Mouse (Mus musculus) C2C12 (cell line): Measurements from ENCODE around the gene Dhx57. TPM values are rescaled to one million over a fixed set of nuclear protein-coding genes. Genes with fewer than 3 reads are reported as not detected.
"Not testable (repeated sequence)": the region's sequence is repeated elsewhere in the genome, so short reads cannot be mapped to it uniquely, and the experiment has no call there.

Experiments used
- H3K27me3 ChIP-seq: one replicate; pipeline ENCODE4 v1.6.1; 2011; ENCODE audit not compliant: control insufficient read depth, insufficient read depth, insufficient read length
- H3K36me3 ChIP-seq: one replicate; pipeline ENCODE4 v1.6.1; 2011; ENCODE audit not compliant: control insufficient read depth, insufficient read depth
- H3K4me3 ChIP-seq: one replicate; pipeline ENCODE4 v1.5.1; 2011; ENCODE audit warnings: mild to moderate bottlenecking, control low read depth; ENCODE audit not compliant: poor library complexity, insufficient read depth, severe bottlenecking
- H3K79me2 ChIP-seq: one replicate; pipeline ENCODE4 v1.6.1; 2011; ENCODE audit not compliant: control insufficient read depth, insufficient read depth
- H3K79me3 ChIP-seq: one replicate; pipeline ENCODE4 v1.6.1; 2011; ENCODE audit warnings: low read depth, control low read depth
- H3ac ChIP-seq: one replicate; pipeline ENCODE3; 2011; ENCODE audit warnings: low read depth; ENCODE audit not compliant: control insufficient read depth, insufficient read length
- CEBPB ChIP-seq: IDR thresholded peaks from one replicate; pipeline ENCODE4 v1.6.1; 2011; ENCODE audit warnings: low read depth, mild to moderate bottlenecking, control low read depth, moderate library complexity
- CTCF ChIP-seq: IDR thresholded peaks from one replicate; pipeline ENCODE4 v1.5.1; 2011; ENCODE audit not compliant: control insufficient read depth, insufficient read depth, insufficient read length
- FOSL1 ChIP-seq: IDR thresholded peaks from one replicate; pipeline ENCODE4 v1.8.0; 2011; ENCODE audit warnings: mild to moderate bottlenecking, low read length; ENCODE audit not compliant: poor library complexity, insufficient read depth, severe bottlenecking
- MAX ChIP-seq: IDR thresholded peaks from one replicate; pipeline ENCODE4 v1.6.1; 2011; ENCODE audit warnings: mild to moderate bottlenecking, control low read depth
- MYOD1 ChIP-seq: IDR thresholded peaks from one replicate; pipeline ENCODE4 v1.6.1; 2011; ENCODE audit warnings: low read depth; ENCODE audit not compliant: control insufficient read depth, insufficient read length
- MYOG ChIP-seq: IDR thresholded peaks from one replicate; pipeline ENCODE4 v1.6.1; 2011; ENCODE audit not compliant: control insufficient read depth, insufficient read length; ENCODE audit errors: extremely low read depth
- USF1 ChIP-seq: IDR thresholded peaks from one replicate; pipeline ENCODE4 v1.6.1; 2011; ENCODE audit warnings: low read depth, mild to moderate bottlenecking, control low read depth, moderate library complexity
- polyA plus RNA-seq: library from polyadenylated mRNA; unstranded; fragments of >200 nt; fragmentation: generic; extraction: Trizol; gene quantifications from one replicate; pipeline ENCODE4 v1.2.1, GENCODE M21; 2012; ENCODE audit warnings: missing spikeins

Dhx57 gene
- polyA plus RNA-seq, 1 experiment, result 6.1 TPM

DNA sequence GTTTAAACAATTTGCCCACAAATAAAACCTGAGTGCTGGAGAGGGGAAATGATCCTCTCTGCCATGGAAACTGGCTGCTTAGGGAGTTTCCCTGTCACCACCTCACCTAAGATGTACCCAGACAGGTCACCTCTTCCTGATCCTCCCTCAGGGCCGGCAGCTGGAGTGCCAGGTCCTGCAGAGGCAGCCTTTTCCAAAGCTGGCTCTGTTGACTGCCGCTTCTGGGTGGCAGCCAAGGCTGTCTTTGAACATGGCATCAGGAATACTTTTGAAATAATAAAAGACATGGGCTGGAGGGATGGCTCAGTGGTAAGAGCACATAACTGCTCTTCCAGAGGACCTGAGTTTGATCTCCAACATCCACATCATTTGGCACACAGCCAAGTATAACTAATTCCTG is 60.9 kb downstream of the Dhx57 start:
- H3ac ChIP-seq, result no peak overlapping the region

DNA sequence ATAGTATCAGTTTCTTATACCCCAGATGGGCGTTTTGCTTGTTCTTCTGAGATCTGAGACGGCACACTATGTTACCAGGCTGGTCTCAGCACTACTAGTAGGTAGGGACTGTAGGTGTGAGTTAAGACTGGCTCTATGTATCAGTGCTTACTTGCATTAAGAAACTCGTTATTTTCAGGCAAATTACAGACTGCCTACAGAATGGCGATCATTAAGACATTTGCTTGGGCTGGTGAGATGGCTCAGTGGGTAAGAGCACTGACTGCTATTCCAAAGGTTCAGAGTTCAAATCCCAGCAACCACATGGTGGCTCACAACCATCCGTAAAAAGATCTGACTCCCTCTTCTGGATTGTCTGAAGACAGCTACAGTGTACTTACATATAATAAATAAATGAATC is 65.1 kb downstream of the Dhx57 start:
- Histone ChIP-seq H3K36me3 (peaks cover 28% of the 10 kb centered on the region), H3K4me3 (peak overlapping the region; percentile 56)
- H3K27me3 ChIP-seq, result not testable (repeated sequence)

More for the DNA sequence above, 60.9 kb downstream of the Dhx57 start:
- Histone ChIP-seq H3K27me3 (no peaks in the 10 kb centered on the region), H3K79me2 (peaks cover 15% of the 10 kb centered on the region), H3K36me3 (peaks cover 36% of the 10 kb centered on the region), H3K4me3 (no peak overlapping the region), H3K79me3 (peaks cover 6% of the 10 kb centered on the region)
- TF ChIP-seq MYOD1, result no peak
- no peak for TF ChIP-seq MAX
- no peak for TF ChIP-seq CEBPB
- TF ChIP-seq USF1, result no peak
- no peak for TF ChIP-seq FOSL1
- TF ChIP-seq MYOG, result no peak
- no peak for TF ChIP-seq CTCF

DNA sequence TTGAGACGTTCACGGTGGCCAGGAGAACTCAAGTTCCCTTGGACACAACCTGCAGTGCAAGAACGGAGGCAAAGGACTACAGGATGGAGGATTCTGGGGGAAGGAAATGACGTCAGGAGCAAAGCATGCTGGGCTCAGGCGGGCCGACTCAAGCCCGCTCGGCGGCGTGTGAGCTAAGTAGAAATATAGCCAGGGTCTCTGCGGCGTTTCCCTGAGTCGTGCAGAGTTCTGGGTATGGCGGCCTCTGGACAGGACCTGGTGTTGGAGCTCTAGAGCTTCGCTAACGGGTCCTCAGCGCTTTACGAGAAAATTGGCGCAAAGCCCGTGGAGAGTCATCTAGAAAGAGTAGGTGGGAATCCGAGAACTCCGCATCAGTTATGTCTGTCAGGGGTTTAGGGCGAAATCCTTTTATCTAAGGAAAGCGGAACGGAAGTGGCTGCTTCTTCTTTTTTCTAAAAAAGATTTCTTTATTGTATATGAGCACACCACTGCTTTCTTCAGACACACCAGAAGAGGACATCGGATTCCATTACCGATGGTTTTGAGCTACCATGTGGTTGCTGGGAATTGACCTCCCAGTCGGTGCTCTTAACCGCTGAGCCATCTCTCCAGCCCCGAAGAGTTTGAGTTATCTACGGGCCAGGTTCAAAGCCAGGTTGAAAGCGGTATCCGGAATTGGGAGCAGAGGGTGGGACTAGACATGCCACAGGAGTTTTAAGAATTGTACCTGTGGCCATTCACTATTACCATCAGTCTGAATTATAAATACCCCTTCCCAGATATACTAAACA is 65.8 kb downstream of the Dhx57 start, which contains the start of gene Gemin6:
Gemin6 (plus strand) TSS at position 116 of the 791 bp plus-strand sequence.
- Histone ChIP-seq H3K79me2 (peaks cover 15% of the 10 kb centered on the region), H3K36me3 (peaks cover 25% of the 10 kb centered on the region), H3K79me3 (peaks cover 6% of the 10 kb centered on the region), H3ac (peak within 1 kb of the TSS; percentile 53), H3K4me3 (peak within 1 kb of the TSS; percentile 56), H3K27me3 (no peaks in the 10 kb centered on the region)
- TF ChIP-seq MYOD1 (no peak), CEBPB (no peak), MAX (peak; percentile 66), MYOG (no peak), USF1 (no peak), CTCF (no peak), FOSL1 (no peak)

More for the DNA sequence above, 65.1 kb downstream of the Dhx57 start:
- Histone ChIP-seq H3ac (peak overlapping the region; percentile 53), H3K79me2 (peaks cover 15% of the 10 kb centered on the region)
- H3K79me3 ChIP-seq, result not testable (repeated sequence)

DNA sequence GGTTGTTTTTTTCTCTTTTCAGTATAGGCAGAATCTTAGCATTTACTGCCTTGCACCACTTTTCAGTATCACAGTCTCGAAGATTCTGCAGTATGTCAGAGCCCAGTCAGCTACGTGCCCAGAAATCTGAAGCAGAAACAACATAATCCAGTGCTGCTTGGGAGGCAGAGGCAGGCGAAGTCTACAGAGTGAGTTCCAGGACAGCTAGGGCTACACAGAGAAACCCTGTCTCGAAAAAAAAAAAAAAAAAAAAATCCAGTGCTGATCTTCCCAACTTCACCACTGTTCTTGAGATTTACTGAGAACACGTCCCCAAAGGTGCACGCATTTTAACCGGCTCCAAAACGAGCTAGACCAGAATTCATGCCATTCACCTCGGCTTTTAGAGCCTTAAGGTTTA is 66.4 kb downstream of the Dhx57 start:
- peaks cover 23% of the 10 kb centered on the region for H3K36me3 ChIP-seq
- H3K27me3 ChIP-seq, result no peaks in the 10 kb centered on the region
- H3K79me3 ChIP-seq, result peaks cover 6% of the 10 kb centered on the region
- H3ac ChIP-seq, result peak overlapping the region; percentile 26
- TF ChIP-seq MYOG (no peak), CTCF (no peak), CEBPB (no peak), MYOD1 (no peak), USF1 (no peak), FOSL1 (no peak), MAX (no peak)
- no peak overlapping the region for H3K4me3 ChIP-seq
- peaks cover 15% of the 10 kb centered on the region for H3K79me2 ChIP-seq

DNA sequence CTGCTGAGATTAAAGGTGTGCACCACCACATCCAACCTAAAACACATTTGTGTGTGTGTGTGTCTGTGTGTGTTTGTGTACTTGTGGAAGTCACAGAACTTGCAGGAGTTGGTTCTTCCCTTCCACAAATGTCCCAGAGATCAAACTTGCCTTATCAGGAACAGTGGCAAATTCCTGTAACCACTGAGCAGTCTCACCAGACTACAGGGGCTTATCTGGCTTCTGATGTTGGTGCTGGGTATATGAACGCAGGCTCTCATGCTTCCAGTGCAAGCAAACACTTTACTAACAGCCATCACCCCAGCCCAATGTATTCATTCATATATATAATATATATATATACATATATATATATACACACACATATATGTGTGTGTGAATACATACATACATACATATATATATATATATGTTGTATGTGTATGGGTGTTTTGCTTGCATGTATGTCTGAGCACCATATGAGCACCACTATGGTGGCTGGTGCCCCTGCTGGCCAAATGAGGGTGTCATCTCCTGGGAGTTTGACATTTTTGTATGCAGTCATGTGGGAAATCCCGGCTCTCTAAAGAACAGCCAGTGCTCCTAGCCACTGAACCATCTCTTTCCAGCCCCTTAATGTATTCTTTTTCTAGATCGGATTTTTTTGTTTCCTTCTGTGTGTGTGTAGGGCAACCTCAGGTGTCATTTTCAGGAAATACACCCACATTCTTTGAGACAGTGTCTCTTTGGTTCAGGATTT is 68.2 kb downstream of the Dhx57 start:
- TF ChIP-seq USF1 (no peak), CEBPB (no peak), MYOD1 (no peak), FOSL1 (no peak), MYOG (no peak), MAX (no peak), CTCF (no peak)
- H3K36me3 ChIP-seq, result peaks cover 9% of the 10 kb centered on the region
- H3K79me2 ChIP-seq, result peaks cover 15% of the 10 kb centered on the region
- H3ac ChIP-seq, result no peak overlapping the region
- H3K27me3 ChIP-seq, result no peaks in the 10 kb centered on the region
- H3K79me3 ChIP-seq, result peaks cover 6% of the 10 kb centered on the region
- no peak overlapping the region for H3K4me3 ChIP-seq

DNA sequence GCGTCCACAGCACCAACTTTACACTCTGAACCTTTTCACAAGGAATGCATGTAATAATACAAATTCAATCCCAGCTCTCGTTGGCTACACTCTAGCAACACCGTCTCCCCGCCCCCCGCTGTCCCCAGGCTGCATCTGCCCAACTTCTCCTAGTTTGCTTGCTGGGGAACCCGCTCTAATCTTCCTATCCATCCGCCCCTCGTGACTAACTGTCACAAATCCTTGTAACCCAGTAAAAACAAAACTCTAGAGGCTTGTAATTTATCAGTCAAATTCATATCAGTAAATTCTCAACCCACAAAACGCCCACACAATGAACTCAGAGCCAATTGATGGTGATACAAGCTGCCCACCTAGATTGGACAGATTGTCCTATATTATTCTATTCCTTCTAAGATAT is 69.1 kb downstream of the Dhx57 start:
- Histone ChIP-seq H3K36me3 (peaks cover under 1% of the 10 kb centered on the region), H3K79me3 (peaks cover 6% of the 10 kb centered on the region), H3K79me2 (peaks cover 15% of the 10 kb centered on the region), H3ac (no peak overlapping the region), H3K27me3 (no peaks in the 10 kb centered on the region), H3K4me3 (no peak overlapping the region)
- no peak for TF ChIP-seq MYOG
- no peak for TF ChIP-seq USF1
- TF ChIP-seq MAX, result no peak
- no peak for TF ChIP-seq CEBPB
